Mouse (Mus musculus): Measurements from ENCODE around the gene Mtf1. TPM values are rescaled to one million over a fixed set of nuclear protein-coding genes. Genes with fewer than 3 reads are reported as not detected.

Gene Mtf1
- polyA plus RNA-seq, 1 experiment from 2014 or later: 11.2 TPM

DNA sequence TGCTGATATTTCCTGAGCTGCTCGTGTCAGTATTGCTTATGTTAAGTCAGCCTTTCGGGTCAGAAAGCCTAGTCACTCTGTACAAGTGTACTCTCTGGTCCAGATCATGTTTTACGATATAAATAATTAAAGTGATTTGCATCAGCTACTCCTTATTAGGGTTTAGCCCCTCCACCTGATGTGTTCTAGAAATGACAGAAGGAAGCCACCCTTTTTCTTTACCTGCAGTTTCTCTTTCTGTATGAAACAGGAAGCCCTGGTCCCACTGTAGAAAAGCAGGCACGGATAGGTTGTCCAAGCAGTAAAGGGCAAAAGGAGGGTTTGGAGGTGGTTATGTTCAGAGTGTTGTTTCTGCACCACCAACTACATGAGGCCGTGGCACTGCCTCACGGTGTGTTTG lies 1.5 kb downstream of the Mtf1 start:
- ATAC-seq (ENCODE audit: insufficient number of reproducible peaks, low FRiP score, low TSS enrichment, low read depth): no peak
- Histone ChIP-seq H3K36me3 (peaks cover 45% of the 10 kb centered on the region), H3K4me3 (replicated peaks) (peak overlapping the region; percentile 68), H3K4me2 (replicated peaks) (peak overlapping the region; percentile 82), H3K27ac (replicated peaks) (no peak overlapping the region), H3K9me3 (replicated peaks) (no peaks in the 10 kb centered on the region), H3K4me1 (peaks cover 12% of the 10 kb centered on the region), H3K9ac (no peak overlapping the region), H3K27me3 (no peaks in the 10 kb centered on the region)
- WGBS: 71% methylated on average over 6 of the region's 6 CpGs

DNA sequence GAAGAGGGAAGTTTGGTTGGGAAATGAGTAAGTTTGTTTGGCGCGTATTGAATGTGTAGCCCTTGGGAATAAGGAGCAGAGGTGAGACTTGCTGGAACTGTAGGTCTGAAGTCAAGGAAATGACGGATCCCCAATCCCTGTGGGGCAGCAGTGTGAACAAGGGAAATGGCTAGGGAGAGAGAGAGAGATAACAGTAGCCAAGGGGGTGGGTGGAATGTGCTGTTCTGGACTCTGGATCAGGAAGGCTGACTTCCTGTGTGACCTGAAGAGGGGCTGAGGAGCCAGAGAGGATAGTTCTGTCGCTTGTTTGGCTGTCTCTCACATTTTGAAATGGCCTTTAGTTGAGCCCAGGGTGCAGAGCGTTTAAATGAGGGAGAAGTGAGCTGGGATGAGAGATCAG lies 6.6 kb downstream of the Mtf1 start:
- Histone ChIP-seq H3K27ac (replicated peaks) (no peak overlapping the region), H3K4me1 (peaks cover 2% of the 10 kb centered on the region), H3K36me3 (peaks cover 36% of the 10 kb centered on the region), H3K27me3 (no peaks in the 10 kb centered on the region), H3K9ac (no peak overlapping the region), H3K4me2 (replicated peaks) (no peak overlapping the region), H3K9me3 (replicated peaks) (no peaks in the 10 kb centered on the region), H3K4me3 (replicated peaks) (no peak overlapping the region)
- WGBS: 75% methylated on average over 5 of the region's 5 CpGs
- no peak for ATAC-seq (ENCODE audit: insufficient number of reproducible peaks, low FRiP score, low TSS enrichment, low read depth)

GRCm38 (mm10) chr4:124809136-124809883 lies 7.4 kb downstream of the Mtf1 start:
- Histone ChIP-seq H3K9ac (no peak overlapping the region), H3K9me3 (replicated peaks) (no peaks in the 10 kb centered on the region), H3K4me2 (replicated peaks) (no peak overlapping the region), H3K4me3 (replicated peaks) (no peak overlapping the region), H3K27ac (replicated peaks) (no peak overlapping the region), H3K36me3 (peaks cover 41% of the 10 kb centered on the region), H3K4me1 (no peaks in the 10 kb centered on the region), H3K27me3 (no peaks in the 10 kb centered on the region)
- no peak for ATAC-seq (ENCODE audit: insufficient number of reproducible peaks, low FRiP score, low TSS enrichment, low read depth)
- 76% methylated on average over 9 of the region's 9 CpGs for WGBS

DNA sequence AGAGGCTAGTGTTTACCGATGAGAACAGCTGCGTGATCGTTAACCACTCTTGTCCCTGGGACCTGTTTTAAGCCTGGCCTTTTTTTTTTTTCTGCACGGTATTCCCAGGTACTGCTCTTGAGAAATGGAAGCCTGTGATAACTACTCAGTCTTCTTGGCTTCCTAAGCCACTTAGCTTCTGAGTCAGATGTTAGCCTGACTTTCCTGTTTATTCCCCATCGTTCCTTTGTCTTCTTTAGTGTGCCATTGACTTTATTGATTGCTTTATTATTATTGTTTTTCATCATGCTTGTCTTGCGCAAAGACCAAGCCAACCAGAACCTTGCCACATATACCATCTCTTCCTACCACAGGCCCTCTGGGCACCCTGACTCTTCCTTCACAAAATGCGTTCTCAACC lies 8.2 kb downstream of the Mtf1 start:
- Histone ChIP-seq H3K36me3 (peaks cover 34% of the 10 kb centered on the region), H3K9me3 (replicated peaks) (no peaks in the 10 kb centered on the region), H3K9ac (no peak overlapping the region), H3K4me1 (no peaks in the 10 kb centered on the region), H3K4me3 (replicated peaks) (no peak overlapping the region), H3K4me2 (replicated peaks) (no peak overlapping the region), H3K27me3 (no peaks in the 10 kb centered on the region), H3K27ac (replicated peaks) (no peak overlapping the region)
- no peak for ATAC-seq (ENCODE audit: insufficient number of reproducible peaks, low FRiP score, low TSS enrichment, low read depth)
- WGBS: 87% methylated on average over 7 of the region's 7 CpGs

DNA sequence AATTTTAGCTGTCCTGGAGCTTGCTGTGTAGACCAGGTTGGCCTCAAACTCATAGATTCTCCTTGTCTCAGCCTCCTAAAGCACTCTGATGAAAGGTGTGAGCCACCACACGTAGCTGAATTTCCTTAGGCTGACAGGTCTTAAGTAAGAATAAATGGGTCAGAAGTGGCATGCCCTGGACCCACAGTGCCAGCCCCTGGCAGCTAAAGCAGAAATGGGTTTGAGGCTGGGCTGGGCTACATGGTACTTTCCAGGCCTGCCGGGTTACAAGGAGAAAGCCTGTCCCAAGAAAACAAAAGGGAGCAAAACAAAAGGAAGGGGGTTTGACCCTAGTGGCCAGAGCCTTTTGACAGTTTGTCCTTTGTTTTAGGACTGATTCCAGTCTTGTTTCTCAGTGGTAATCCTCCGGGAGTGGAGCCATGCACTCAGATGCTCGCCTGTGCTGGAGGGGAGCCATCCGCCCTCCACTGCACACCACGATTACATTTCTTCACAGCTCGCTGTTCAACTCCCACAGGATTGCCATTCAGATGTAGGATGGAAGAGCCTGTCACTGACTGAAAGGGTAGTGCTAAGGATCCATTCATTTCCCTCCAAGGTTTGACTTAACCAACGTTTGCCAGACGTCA lies 9.6 kb downstream of the Mtf1 start:
- Histone ChIP-seq H3K4me1 (no peaks in the 10 kb centered on the region), H3K27me3 (no peaks in the 10 kb centered on the region), H3K36me3 (peaks cover 19% of the 10 kb centered on the region; the same call in 1 of the 2 replicates), H3K4me2 (replicated peaks) (no peak overlapping the region), H3K4me3 (replicated peaks) (no peak overlapping the region), H3K9me3 (replicated peaks) (no peaks in the 10 kb centered on the region), H3K9ac (no peak overlapping the region), H3K27ac (replicated peaks) (no peak overlapping the region)
- no peak for ATAC-seq (ENCODE audit: insufficient number of reproducible peaks, low FRiP score, low TSS enrichment, low read depth)
- 49% methylated on average over 9 of the region's 9 CpGs for WGBS

DNA sequence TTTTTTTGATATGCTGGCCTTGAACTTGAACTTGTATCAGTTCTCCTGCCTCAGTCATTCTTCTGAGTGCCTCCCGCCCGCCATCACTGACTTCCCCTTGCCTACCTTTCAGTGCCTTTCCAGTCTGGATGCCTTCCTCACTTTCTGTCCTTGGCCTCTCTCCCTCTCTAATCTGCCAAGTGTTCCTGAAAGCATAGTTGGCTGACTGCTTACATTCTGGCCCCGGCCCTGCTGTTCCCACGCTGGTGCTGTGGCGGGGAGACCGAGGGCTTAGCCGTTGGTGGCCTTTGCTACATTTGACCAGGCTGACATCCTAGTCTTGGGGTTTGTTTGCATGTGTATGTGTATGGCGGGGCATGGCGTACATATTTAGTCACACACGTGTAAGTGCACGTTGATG lies 14.0 kb downstream of the Mtf1 start:
- Histone ChIP-seq H3K4me3 (replicated peaks) (no peak overlapping the region), H3K27ac (replicated peaks) (no peak overlapping the region), H3K36me3 (peaks cover 27% of the 10 kb centered on the region; the same call in 1 of the 2 replicates), H3K4me2 (replicated peaks) (no peak overlapping the region), H3K9me3 (replicated peaks) (no peaks in the 10 kb centered on the region), H3K4me1 (0 out of 2 replicates have a peak, but pooled peaks cover 2% of the 10 kb centered on the region), H3K27me3 (no peaks in the 10 kb centered on the region), H3K9ac (no peak overlapping the region)
- no peak for ATAC-seq (ENCODE audit: insufficient number of reproducible peaks, low FRiP score, low TSS enrichment, low read depth)
- WGBS: 93% methylated on average over 11 of the region's 11 CpGs

DNA sequence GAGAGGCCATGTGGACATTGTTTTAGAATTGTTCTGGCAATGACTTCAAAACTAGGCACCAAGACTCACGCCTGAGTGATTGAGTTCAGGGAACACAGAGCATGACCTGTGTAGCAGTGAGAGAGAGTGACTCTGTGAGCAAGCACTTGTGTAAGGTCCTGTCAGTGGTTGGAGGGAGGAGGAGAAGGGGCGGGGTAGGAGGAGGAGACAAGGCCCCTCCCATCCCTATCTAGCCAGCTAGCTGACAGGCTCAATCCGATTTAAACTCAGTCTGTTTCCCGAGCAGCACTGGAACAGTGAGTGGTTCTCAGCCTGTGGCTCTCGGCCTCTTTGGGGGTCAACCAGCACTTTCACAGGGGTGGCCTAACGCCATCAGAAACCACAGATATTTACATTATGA lies 15.9 kb downstream of the Mtf1 start:
- Histone ChIP-seq H3K4me3 (replicated peaks) (no peak overlapping the region), H3K4me2 (replicated peaks) (no peak overlapping the region), H3K36me3 (peaks cover 26% of the 10 kb centered on the region; the same call in 1 of the 2 replicates), H3K9me3 (replicated peaks) (no peaks in the 10 kb centered on the region), H3K27me3 (no peaks in the 10 kb centered on the region), H3K9ac (no peak overlapping the region), H3K27ac (replicated peaks) (no peak overlapping the region), H3K4me1 (0 out of 2 replicates have a peak, but pooled peaks cover 2% of the 10 kb centered on the region)
- WGBS: 23% methylated on average over 6 of the region's 6 CpGs
- ATAC-seq (ENCODE audit: insufficient number of reproducible peaks, low FRiP score, low TSS enrichment, low read depth): peak; percentile 73

GRCm38 (mm10) chr4:124818832-124819231 lies 16.9 kb downstream of the Mtf1 start:
- no peak overlapping the region for H3K4me2 ChIP-seq (replicated peaks)
- H3K9me3 ChIP-seq (replicated peaks): no peaks in the 10 kb centered on the region
- H3K4me1 ChIP-seq: 0 out of 2 replicates have a peak, but pooled peaks cover 2% of the 10 kb centered on the region
- no peaks in the 10 kb centered on the region for H3K27me3 ChIP-seq
- peaks cover 31% of the 10 kb centered on the region for H3K36me3 ChIP-seq
- H3K27ac ChIP-seq (replicated peaks): no peak overlapping the region
- ATAC-seq (ENCODE audit: insufficient number of reproducible peaks, low FRiP score, low TSS enrichment, low read depth): no peak
- H3K9ac ChIP-seq: no peak overlapping the region
- WGBS: 94% methylated on average over 4 of the region's 4 CpGs
- no peak overlapping the region for H3K4me3 ChIP-seq (replicated peaks)

- H3K4me3 ChIP-seq (replicated peaks): no peak overlapping the region
- no peak overlapping the region for H3K27ac ChIP-seq (replicated peaks)
- H3K9ac ChIP-seq: no peak overlapping the region
- no peaks in the 10 kb centered on the region for H3K4me1 ChIP-seq
- ATAC-seq (ENCODE audit: insufficient number of reproducible peaks, low FRiP score, low TSS enrichment, low read depth): no peak
- 91% methylated on average over 6 of the region's 6 CpGs for WGBS
- peaks cover 68% of the 10 kb centered on the region for H3K36me3 ChIP-seq
- H3K27me3 ChIP-seq: no peaks in the 10 kb centered on the region
- no peaks in the 10 kb centered on the region for H3K9me3 ChIP-seq (replicated peaks)
- no peak overlapping the region for H3K4me2 ChIP-seq (replicated peaks)
Measured at GRCm38 (mm10) chr4:124824967-124825366, 23.1 kb downstream of the Mtf1 start.

GRCm38 (mm10) chr4:124825371-124825965 lies 23.6 kb downstream of the Mtf1 start:
- 93% methylated on average over 21 of the region's 21 CpGs for WGBS
- Histone ChIP-seq H3K27ac (replicated peaks) (no peak overlapping the region), H3K4me3 (replicated peaks) (no peak overlapping the region), H3K4me2 (replicated peaks) (no peak overlapping the region), H3K9me3 (replicated peaks) (no peaks in the 10 kb centered on the region), H3K9ac (no peak overlapping the region), H3K36me3 (peaks cover 63% of the 10 kb centered on the region), H3K27me3 (no peaks in the 10 kb centered on the region), H3K4me1 (no peaks in the 10 kb centered on the region)
- ATAC-seq (ENCODE audit: insufficient number of reproducible peaks, low FRiP score, low TSS enrichment, low read depth): no peak

DNA sequence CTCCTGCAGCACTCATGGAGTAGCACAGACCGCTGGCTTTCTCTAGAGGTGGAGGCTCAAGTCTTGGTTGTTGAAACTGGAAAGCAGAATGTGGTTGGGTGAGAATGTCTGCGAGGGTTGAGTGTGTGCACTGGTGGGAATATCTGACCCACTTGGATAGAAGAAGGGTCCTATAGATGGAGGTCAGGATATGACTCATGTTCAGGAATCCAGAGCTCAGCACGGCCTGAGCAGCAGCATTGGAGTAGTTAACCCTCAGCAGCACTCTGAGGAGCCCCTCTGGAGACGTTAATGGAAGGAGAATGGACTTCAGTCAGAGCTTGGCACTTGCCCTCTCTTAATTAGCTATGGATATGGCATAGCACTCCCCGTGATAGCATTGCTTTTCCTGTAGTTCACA lies 27.8 kb downstream of the Mtf1 start:
- no peak overlapping the region for H3K4me2 ChIP-seq (replicated peaks)
- no peak for ATAC-seq (ENCODE audit: insufficient number of reproducible peaks, low FRiP score, low TSS enrichment, low read depth)
- WGBS: 84% methylated on average over 5 of the region's 5 CpGs
- H3K4me3 ChIP-seq (replicated peaks): no peak overlapping the region
- H3K27me3 ChIP-seq: no peaks in the 10 kb centered on the region
- H3K27ac ChIP-seq (replicated peaks): no peak overlapping the region
- no peaks in the 10 kb centered on the region for H3K4me1 ChIP-seq
- no peak overlapping the region for H3K9ac ChIP-seq
- H3K9me3 ChIP-seq (replicated peaks): no peaks in the 10 kb centered on the region
- peaks cover 55% of the 10 kb centered on the region for H3K36me3 ChIP-seq
